Mouse (Mus musculus): ENCODE measurements at regions not wholly inside any gene's neighbourhood (a gene's known extent, or its start where the extent isn't known, plus 50 kb on each side); places are given as distances from the start of the nearest gene placed in this dataset.

GRCm38 (mm10) chr12:107372254-107372653, 116.2 kb upstream of the 3110018I06Rik start:
- no peak for DNase-seq (ENCODE audit: low read depth, low spot score)

GRCm38 (mm10) chr12:107392050-107392795, 96.2 kb upstream of the 3110018I06Rik start:
- no peak for DNase-seq (ENCODE audit: low read depth, low spot score)

GRCm38 (mm10) chr12:107394467-107394866, 94.0 kb upstream of the 3110018I06Rik start:
- no peak for DNase-seq (ENCODE audit: low read depth, low spot score)

GRCm38 (mm10) chr12:107404821-107405220, 83.6 kb upstream of the 3110018I06Rik start:
- no peak for DNase-seq (ENCODE audit: low read depth, low spot score)

GRCm38 (mm10) chr12:107423923-107424322, 64.5 kb upstream of the 3110018I06Rik start:
- no peak for DNase-seq (ENCODE audit: low read depth, low spot score)

- DNase-seq (ENCODE audit: low read depth, low spot score): no peak
Measured at GRCm38 (mm10) chr12:107438506-107438905, 49.9 kb upstream of the 3110018I06Rik start.
